Comparison of ENCODE assay signal across 7 mouse cellular contexts in genomic region chr7:37893885-37894284, GRCm38 (mm10).
DNase-seq lines count a peak whose midpoint lies in the region; ATAC-seq and TF ChIP-seq lines count a peak whose summit lies in the region.

No protein-coding gene starts in this region.

- no peaks in the 10 kb centered on the region for H3K36me3 ChIP-seq in intestine, postnatal 0 days (ENCODE audit: control insufficient read depth, insufficient read depth)
- no peaks in the 10 kb centered on the region for H3K36me3 ChIP-seq in intestine, embryonic 15.5 days
- no peaks in the 10 kb centered on the region for H3K36me3 ChIP-seq in embryonic facial prominence, embryonic 11.5 days (replicated peaks; ENCODE audit: control insufficient read depth, insufficient read depth, low read depth, low read length)

- no peaks in the 10 kb centered on the region for H3K27me3 ChIP-seq in intestine, postnatal 0 days (replicated peaks; ENCODE audit: control insufficient read depth, insufficient read depth, low read length)
- H3K27me3 ChIP-seq in intestine, embryonic 15.5 days (replicated peaks) = no peaks in the 10 kb centered on the region
- H3K27me3 ChIP-seq in embryonic facial prominence, embryonic 11.5 days (ENCODE audit: control insufficient read depth, insufficient read depth, low read length) = no peaks in the 10 kb centered on the region

- no peak overlapping the region for H3K4me2 ChIP-seq in intestine, postnatal 0 days (replicated peaks; ENCODE audit: low read depth)
- H3K4me2 ChIP-seq in intestine, embryonic 15.5 days (replicated peaks) = no peak overlapping the region
- no peak overlapping the region for H3K4me2 ChIP-seq in embryonic facial prominence, embryonic 11.5 days (ENCODE audit: low read depth, low read length)

- peak; percentile 14 for DNase-seq in urinary bladder, postnatal 14 days (ENCODE audit: low spot score)
- no peak for DNase-seq in urinary bladder, postnatal 10 days (ENCODE audit: low spot score)
- peak; percentile 30 for DNase-seq in embryonic facial prominence, embryonic 11.5 days (ENCODE audit: low spot score)
- no peak for DNase-seq in Muller cell, postnatal 12 days (ENCODE audit: inconsistent ontology term)
- no peak for DNase-seq in cerebellum, postnatal 36 days

- no peak overlapping the region for H3K27ac ChIP-seq in intestine, postnatal 0 days (ENCODE audit: low read depth, low read length)
- no peak overlapping the region for H3K27ac ChIP-seq in intestine, embryonic 15.5 days
- H3K27ac ChIP-seq in embryonic facial prominence, embryonic 11.5 days (replicated peaks; ENCODE audit: low read depth, low read length) = no peak overlapping the region

- TF ChIP-seq CTCF in intestine, postnatal 0 days (IDR thresholded peaks at IDR 0.05; ENCODE audit: low read depth) = peak; percentile 64

- H3K9ac ChIP-seq in intestine, postnatal 0 days (ENCODE audit: low read depth, low read length) = no peak overlapping the region
- H3K9ac ChIP-seq in intestine, embryonic 15.5 days = no peak overlapping the region
- H3K9ac ChIP-seq in embryonic facial prominence, embryonic 11.5 days (replicated peaks; ENCODE audit: low read length) = no peak overlapping the region

- WGBS in intestine, postnatal 0 days = 81% methylated on average over 6 of the region's 6 CpGs
- WGBS in intestine, embryonic 15.5 days = 80% methylated on average over 6 of the region's 6 CpGs
- WGBS in embryonic facial prominence, embryonic 11.5 days = 80% methylated on average over 6 of the region's 6 CpGs

- ATAC-seq in intestine, postnatal 0 days = no peak
- ATAC-seq in intestine, embryonic 15.5 days = no peak
- no peak for ATAC-seq in embryonic facial prominence, embryonic 11.5 days (replicated peaks; ENCODE audit: insufficient number of reproducible peaks, low FRiP score, low TSS enrichment, low read depth)

- H3K4me1 ChIP-seq in intestine, postnatal 0 days (replicated peaks; ENCODE audit: control insufficient read depth, insufficient read depth, low read length) = no peaks in the 10 kb centered on the region
- H3K4me1 ChIP-seq in intestine, embryonic 15.5 days (replicated peaks) = no peaks in the 10 kb centered on the region
- H3K4me1 ChIP-seq in embryonic facial prominence, embryonic 11.5 days (ENCODE audit: control insufficient read depth, insufficient read depth, low read length) = no peaks in the 10 kb centered on the region

- H3K9me3 ChIP-seq in intestine, postnatal 0 days (ENCODE audit: control insufficient read depth) = no peaks in the 10 kb centered on the region
- H3K9me3 ChIP-seq in intestine, embryonic 15.5 days = no peaks in the 10 kb centered on the region
- no peaks in the 10 kb centered on the region for H3K9me3 ChIP-seq in embryonic facial prominence, embryonic 11.5 days (replicated peaks; ENCODE audit: control insufficient read depth, low read length)

- no peak overlapping the region for H3K4me3 ChIP-seq in intestine, postnatal 0 days (ENCODE audit: low read depth, low read length)
- no peak overlapping the region for H3K4me3 ChIP-seq in intestine, embryonic 15.5 days (replicated peaks)
- no peak overlapping the region for H3K4me3 ChIP-seq in embryonic facial prominence, embryonic 11.5 days (ENCODE audit: low read depth, low read length)

Comparison
In these comparisons a context has a peak if more than half of its experiments do, and no peak if none do; other contexts are left out.
1. DNase-seq: peak in urinary bladder, postnatal 14 days (single experiment) and embryonic facial prominence, embryonic 11.5 days (single experiment); none in urinary bladder, postnatal 10 days (single experiment), Muller cell, postnatal 12 days (single experiment) and cerebellum, postnatal 36 days (0 of 2).